Mouse (Mus musculus): ENCODE data around the gene Wfdc6a. TPM values are rescaled to one million over a fixed set of nuclear protein-coding genes. Genes with fewer than 3 reads are reported as not detected.
"Not testable (repeated sequence)": the region's sequence is repeated elsewhere in the genome, so short reads cannot be mapped to it uniquely, and the experiment has no call there.

Wfdc6a gene
- total and polyA plus RNA-seq, 2 experiments from 2014 or later, result 0.19 to 0.31 TPM

GRCm38 (mm10) chr2:164603482-164603881 lies 18.2 kb upstream of the Wfdc6a start:
- Histone ChIP-seq H3K4me3 (ENCODE audit: low read length) (no peak overlapping the region), H3K27ac (no peak overlapping the region), H3K9me3 (ENCODE audit: low read length) (no peaks in the 10 kb centered on the region), H3K27me3 (ENCODE audit: insufficient read depth, low read length) (no peaks in the 10 kb centered on the region), H3K9ac (replicated peaks; ENCODE audit: low read length) (no peak overlapping the region), H3K4me1 (ENCODE audit: insufficient read depth, low read length) (no peaks in the 10 kb centered on the region), H3K36me3 (ENCODE audit: insufficient read depth, low read length) (no peaks in the 10 kb centered on the region), H3K4me2 (ENCODE audit: low read depth, low read length) (no peak overlapping the region)
- DNase-seq (ENCODE audit: low spot score) (no peak), ATAC-seq (no peak)
- TF ChIP-seq CTCF (IDR thresholded peaks at IDR 0.05; ENCODE audit: low read depth), result peak; percentile 15; the same call in 1 of the 2 replicates
- WGBS, result 90% methylated on average over 3 of the region's 3 CpGs

GRCm38 (mm10) chr2:164600179-164600578 lies 14.9 kb upstream of the Wfdc6a start:
- H3K9me3 ChIP-seq (ENCODE audit: low read length), result no peaks in the 10 kb centered on the region
- H3K27ac ChIP-seq, result no peak overlapping the region
- H3K4me2 ChIP-seq (ENCODE audit: low read depth, low read length), result no peak overlapping the region
- no peak for DNase-seq (ENCODE audit: low spot score)
- H3K4me3 ChIP-seq (ENCODE audit: low read length), result no peak overlapping the region
- WGBS, result 70% methylated on average over 3 of the region's 3 CpGs
- ATAC-seq, result no peak
- H3K4me1 ChIP-seq (ENCODE audit: insufficient read depth, low read length), result no peaks in the 10 kb centered on the region
- no peaks in the 10 kb centered on the region for H3K27me3 ChIP-seq (ENCODE audit: insufficient read depth, low read length)
- H3K36me3 ChIP-seq (ENCODE audit: insufficient read depth, low read length), result no peaks in the 10 kb centered on the region
- no peak overlapping the region for H3K9ac ChIP-seq (replicated peaks; ENCODE audit: low read length)
- TF ChIP-seq CTCF (IDR thresholded peaks at IDR 0.05; ENCODE audit: low read depth), result 0 out of 2 replicates have a peak, but pooled peaks have one; percentile 20

- Histone ChIP-seq H3K9me3 (ENCODE audit: low read length) (no peaks in the 10 kb centered on the region), H3K4me3 (ENCODE audit: low read length) (no peak within 1 kb of the TSS), H3K27ac (no peak within 1 kb of the TSS), H3K9ac (replicated peaks; ENCODE audit: low read length) (no peak within 1 kb of the TSS), H3K36me3 (ENCODE audit: insufficient read depth, low read length) (no peaks in the 10 kb centered on the region), H3K4me1 (ENCODE audit: insufficient read depth, low read length) (no peaks in the 10 kb centered on the region), H3K27me3 (ENCODE audit: insufficient read depth, low read length) (no peaks in the 10 kb centered on the region), H3K4me2 (ENCODE audit: low read depth, low read length) (no peak within 1 kb of the TSS)
- DNase-seq (ENCODE audit: low spot score) (no peak), ATAC-seq (no peak)
- WGBS, result 78% methylated on average over 4 of the region's 4 CpGs
- no peak for TF ChIP-seq CTCF (IDR thresholded peaks at IDR 0.05; ENCODE audit: low read depth)
Measured at GRCm38 (mm10) chr2:164593494-164593893, 8.2 kb upstream of the Wfdc6a start, which contains the start of gene Eppin. Eppin (minus strand) TSS chr2:164593594.

GRCm38 (mm10) chr2:164592014-164592413 lies 6.8 kb upstream of the Wfdc6a start:
- TF ChIP-seq CTCF (IDR thresholded peaks at IDR 0.05; ENCODE audit: low read depth), result peak; percentile 86
- Histone ChIP-seq H3K4me1 (ENCODE audit: insufficient read depth, low read length) (no peaks in the 10 kb centered on the region), H3K9me3 (ENCODE audit: low read length) (no peaks in the 10 kb centered on the region), H3K9ac (replicated peaks; ENCODE audit: low read length) (no peak overlapping the region), H3K27ac (no peak overlapping the region), H3K4me2 (ENCODE audit: low read depth, low read length) (no peak overlapping the region), H3K4me3 (ENCODE audit: low read length) (no peak overlapping the region), H3K36me3 (ENCODE audit: insufficient read depth, low read length) (no peaks in the 10 kb centered on the region), H3K27me3 (ENCODE audit: insufficient read depth, low read length) (no peaks in the 10 kb centered on the region)
- DNase-seq (ENCODE audit: low spot score) (peak; percentile 83), ATAC-seq (peak; percentile 55; the same call in 1 of the 2 replicates)
- 10% methylated on average over 4 of the region's 4 CpGs for WGBS

GRCm38 (mm10) chr2:164573359-164573758 lies 11.9 kb downstream of the Wfdc6a start, which contains the start of gene Spint3:
Spint3 (minus strand) TSS chr2:164573459.
- H3K4me2 ChIP-seq (ENCODE audit: low read depth, low read length); H3K9ac ChIP-seq (replicated peaks; ENCODE audit: low read length); H3K4me1 ChIP-seq (ENCODE audit: insufficient read depth, low read length); H3K36me3 ChIP-seq (ENCODE audit: insufficient read depth, low read length); ATAC-seq; H3K27me3 ChIP-seq (ENCODE audit: insufficient read depth, low read length); H3K27ac ChIP-seq; H3K9me3 ChIP-seq (ENCODE audit: low read length); DNase-seq (ENCODE audit: low spot score); H3K4me3 ChIP-seq (ENCODE audit: low read length): not testable (repeated sequence)
- WGBS, result 81% methylated on average over 6 of the region's 6 CpGs

GRCm38 (mm10) chr2:164567460-164567859 lies 17.8 kb downstream of the Wfdc6a start:
- ATAC-seq (no peak), DNase-seq (ENCODE audit: low spot score) (no peak)
- Histone ChIP-seq H3K9ac (replicated peaks; ENCODE audit: low read length) (no peak overlapping the region), H3K27me3 (ENCODE audit: insufficient read depth, low read length) (peaks cover 5% of the 10 kb centered on the region; the same call in 1 of the 2 replicates), H3K27ac (no peak overlapping the region), H3K4me3 (ENCODE audit: low read length) (no peak overlapping the region), H3K4me1 (ENCODE audit: insufficient read depth, low read length) (peaks cover 5% of the 10 kb centered on the region; the same call in 1 of the 2 replicates), H3K9me3 (ENCODE audit: low read length) (no peaks in the 10 kb centered on the region), H3K36me3 (ENCODE audit: insufficient read depth, low read length) (no peaks in the 10 kb centered on the region), H3K4me2 (ENCODE audit: low read depth, low read length) (no peak overlapping the region)
- no peak for TF ChIP-seq CTCF (IDR thresholded peaks at IDR 0.05; ENCODE audit: low read depth)
- WGBS, result 88% methylated on average over 5 of the region's 5 CpGs

GRCm38 (mm10) chr2:164566997-164567396 lies 18.2 kb downstream of the Wfdc6a start:
- Histone ChIP-seq H3K36me3 (ENCODE audit: insufficient read depth, low read length) (no peaks in the 10 kb centered on the region), H3K9ac (replicated peaks; ENCODE audit: low read length) (no peak overlapping the region)
- TF ChIP-seq CTCF (IDR thresholded peaks at IDR 0.05; ENCODE audit: low read depth), result peak; percentile 36

More at GRCm38 (mm10) chr2:164566997-164567396, 18.2 kb downstream of the Wfdc6a start:
- peaks cover 5% of the 10 kb centered on the region; the same call in 1 of the 2 replicates for H3K27me3 ChIP-seq (ENCODE audit: insufficient read depth, low read length)
- H3K4me3 ChIP-seq (ENCODE audit: low read length), result no peak overlapping the region
- WGBS, result 88% methylated on average over 2 of the region's 2 CpGs
- ATAC-seq (no peak), DNase-seq (ENCODE audit: low spot score) (no peak)
- H3K4me2 ChIP-seq (ENCODE audit: low read depth, low read length), result no peak overlapping the region
- no peak overlapping the region for H3K27ac ChIP-seq
- peaks cover 5% of the 10 kb centered on the region; the same call in 1 of the 2 replicates for H3K4me1 ChIP-seq (ENCODE audit: insufficient read depth, low read length)
- H3K9me3 ChIP-seq (ENCODE audit: low read length), result no peaks in the 10 kb centered on the region

Measured in hindbrain, postnatal 0 days (tissue).